Mouse (Mus musculus) olfactory bulb, adult 2 months (tissue): ENCODE measurements around the gene Npc2.

Source experiments
- CTCF ChIP-seq: fragments of 200-500 bp; IDR thresholded peaks from 2 replicates; pipeline ENCODE4 v1.5.1; 2012; ENCODE audit warnings: low read depth, mild to moderate bottlenecking, low read length, moderate library complexity; ENCODE audit not compliant: insufficient read depth
- POLR2A ChIP-seq: fragments of 200-500 bp; IDR thresholded peaks from 2 replicates; pipeline ENCODE4 v1.6.1; 2012; ENCODE audit warnings: mild to moderate bottlenecking, low read depth, low read length, moderate library complexity; ENCODE audit not compliant: insufficient read depth

DNA sequence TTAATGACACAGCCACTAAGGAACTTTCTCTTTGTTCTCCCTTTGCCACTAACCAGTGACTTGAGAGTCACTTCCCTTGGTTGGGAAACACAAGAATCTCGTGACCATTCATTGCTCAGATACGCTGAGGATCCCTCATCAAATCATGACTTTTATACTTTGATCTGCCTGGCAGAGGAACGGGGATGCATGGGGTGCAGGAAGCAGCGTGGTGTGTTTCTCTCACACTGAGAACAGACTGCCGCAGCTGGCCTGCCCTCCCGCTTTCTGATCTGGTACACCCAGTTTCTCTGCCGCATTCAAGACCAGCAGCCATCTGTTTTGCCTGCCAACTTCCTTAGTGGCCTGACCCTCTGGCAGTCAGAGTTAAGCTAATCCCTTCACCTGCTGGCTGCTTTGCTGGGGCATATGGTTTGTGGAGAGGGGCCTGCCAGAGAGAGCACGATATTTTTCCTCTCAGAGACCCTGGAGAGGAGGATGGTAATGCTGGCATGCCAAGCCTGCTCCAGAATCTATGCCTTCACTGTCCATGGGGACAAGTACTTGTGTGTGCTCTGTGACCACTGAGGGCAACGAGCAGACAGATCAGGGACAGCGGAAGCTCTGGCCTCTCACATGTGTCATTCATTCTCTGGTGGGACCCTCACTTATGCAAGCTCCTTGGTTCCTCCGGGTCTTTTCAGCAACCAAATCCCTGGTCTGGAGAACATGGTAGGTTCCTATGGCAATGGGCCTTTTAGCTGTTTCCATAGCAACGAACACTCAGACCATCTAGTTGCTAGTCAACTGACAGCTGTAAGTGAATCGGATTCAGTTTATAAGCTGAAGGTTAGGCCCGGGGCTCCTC, 20.6 kb downstream of the Npc2 start:
- no peak for TF ChIP-seq CTCF
- TF ChIP-seq POLR2A, result no peak
